Mouse (Mus musculus) MEL (cell line): ENCODE data around the gene Gm26602. TPM values are rescaled to one million over a fixed set of nuclear protein-coding genes. Genes with fewer than 3 reads are reported as not detected.

ENCODE experiments used
- DNase-seq: peaks from one replicate; pipeline ENCODE4 v3.0.0; 2011; ENCODE audit warnings: low read depth, low spot score
- H3K27ac ChIP-seq: 2 replicates; pipeline ENCODE4 v1.5.1; 2012; ENCODE audit warnings: low read depth, mild to moderate bottlenecking, control low read depth, low read length, moderate library complexity; ENCODE audit not compliant: control insufficient read depth
- H3K27me3 ChIP-seq, 2 experiments: fragments of 150-350 bp in 1 of 2; sonication (generic) in 1 of 2; 2 replicates each; pipeline ENCODE4 v1.6.1; 2012; ENCODE audit warnings: low read length in 2 of 2, mild to moderate bottlenecking in 2 of 2, improper control_type of control experiment in 1 of 2, moderate library complexity in 1 of 2; ENCODE audit not compliant: insufficient read depth in 2 of 2, control insufficient read depth in 1 of 2
- H3K36me3 ChIP-seq, 2 experiments: 2 replicates each; pipeline ENCODE4 v1.6.1; 2012 to 2014; ENCODE audit warnings: low read length in 2 of 2, improper control_type of control experiment in 1 of 2, inconsistent platforms in 1 of 2, mild to moderate bottlenecking in 1 of 2; ENCODE audit not compliant: insufficient read depth in 2 of 2, control insufficient read depth in 1 of 2
- H3K4me1 ChIP-seq, 2 experiments: fragments of 150-350 bp in 1 of 2; sonication (generic) in 1 of 2; 2 replicates each; pipeline ENCODE4 v1.6.1; 2012; ENCODE audit warnings: low read length in 2 of 2, improper control_type of control experiment in 1 of 2, mild to moderate bottlenecking in 1 of 2; ENCODE audit not compliant: insufficient read depth in 2 of 2, control insufficient read depth in 1 of 2
- H3K4me3 ChIP-seq, 2 experiments: fragments of 150-350 bp in 1 of 2; sonication (generic) in 1 of 2; 2 replicates each; pipeline ENCODE4 v1.5.1; 2012; ENCODE audit warnings: low read depth in 2 of 2, low read length in 2 of 2, mild to moderate bottlenecking in 2 of 2, moderate library complexity in 2 of 2, control low read depth in 1 of 2, improper control_type of control experiment in 1 of 2; ENCODE audit not compliant: control insufficient read depth in 1 of 2, insufficient read depth in 1 of 2
- H3K79me2 ChIP-seq: 2 replicates; pipeline ENCODE4 v1.6.1; 2012; ENCODE audit warnings: mild to moderate bottlenecking, low read length, moderate library complexity; ENCODE audit not compliant: control insufficient read depth, poor library complexity, insufficient read depth
- H3K9ac ChIP-seq: 2 replicates; pipeline ENCODE4 v1.6.1; 2012; ENCODE audit warnings: low read depth, mild to moderate bottlenecking, control low read depth, low read length, moderate library complexity; ENCODE audit not compliant: control insufficient read depth, poor library complexity, severe bottlenecking
- H3K9me3 ChIP-seq: fragments of 150-350 bp; sonication (generic); replicated peaks from 2 replicates; pipeline ENCODE4 v1.6.1; 2012; ENCODE audit warnings: mild to moderate bottlenecking, low read length, improper control_type of control experiment, moderate library complexity; ENCODE audit not compliant: insufficient read depth
- BHLHE40 ChIP-seq: IDR thresholded peaks from 2 replicates; pipeline ENCODE4 v1.6.1; 2012; ENCODE audit warnings: low read depth, mild to moderate bottlenecking, inconsistent platforms, low read length, improper control_type of control experiment, borderline replicate concordance
- CHD1 ChIP-seq: IDR thresholded peaks from 2 replicates; pipeline ENCODE4 v1.6.1; 2012; ENCODE audit warnings: low read depth, mild to moderate bottlenecking, inconsistent platforms, low read length, improper control_type of control experiment
- CHD2 ChIP-seq: IDR thresholded peaks from 2 replicates; pipeline ENCODE4 v1.6.1; 2011; ENCODE audit warnings: low read length, improper control_type of control experiment
- CTCF ChIP-seq, 3 experiments: IDR thresholded peaks in 2 of 3; conservative IDR thresholded peaks in 1 of 3; 2 replicates each; pipeline ENCODE4 v1.5.1; 2011 to 2012; ENCODE audit warnings: low read length in 3 of 3, low read depth in 2 of 3, mild to moderate bottlenecking in 2 of 3, improper control_type of control experiment in 1 of 3, inconsistent platforms in 1 of 3, mixed read lengths in 1 of 3, moderate library complexity in 1 of 3; ENCODE audit not compliant: control insufficient read depth in 1 of 3, insufficient read depth in 1 of 3, poor library complexity in 1 of 3, severe bottlenecking in 1 of 3
- E2F4 ChIP-seq: IDR thresholded peaks from 2 replicates; pipeline ENCODE4 v1.6.1; 2011; ENCODE audit warnings: low read depth, low read length, improper control_type of control experiment, borderline replicate concordance
- ELF1 ChIP-seq: IDR thresholded peaks from 2 replicates; pipeline ENCODE4 v1.6.1; 2014; ENCODE audit warnings: low read depth, mild to moderate bottlenecking, inconsistent platforms, low read length, improper control_type of control experiment, moderate library complexity
- EP300 ChIP-seq, 2 experiments: IDR thresholded peaks; 2 replicates each; pipeline ENCODE4 v1.6.1; 2011; ENCODE audit warnings: improper control_type of control experiment in 2 of 2, low read length in 2 of 2, low read depth in 1 of 2, mild to moderate bottlenecking in 1 of 2
- ETS1 ChIP-seq: IDR thresholded peaks from 2 replicates; pipeline ENCODE4 v1.6.1; 2012; ENCODE audit warnings: low read depth, mild to moderate bottlenecking, inconsistent platforms, low read length, improper control_type of control experiment, moderate library complexity
- GABPA ChIP-seq: IDR thresholded peaks from 2 replicates; pipeline ENCODE4 v1.6.1; 2012; ENCODE audit warnings: low read depth, mild to moderate bottlenecking, inconsistent platforms, low read length, improper control_type of control experiment, moderate library complexity
- GATA1 ChIP-seq: IDR thresholded peaks from 2 replicates; pipeline ENCODE4 v1.6.1; 2011; ENCODE audit warnings: low read depth, low read length, improper control_type of control experiment
- HCFC1 ChIP-seq: IDR thresholded peaks from 2 replicates; pipeline ENCODE4 v1.6.1; 2012; ENCODE audit warnings: low read depth, mild to moderate bottlenecking, inconsistent platforms, low read length, improper control_type of control experiment, moderate library complexity
- KAT2A ChIP-seq: conservative IDR thresholded peaks from 2 replicates; pipeline ENCODE4 v1.6.1; 2012; ENCODE audit warnings: low read depth, low read length, improper control_type of control experiment, inconsistent platforms
- MAFK ChIP-seq: IDR thresholded peaks from 2 replicates; pipeline ENCODE4 v1.6.1; 2011; ENCODE audit warnings: low read depth, mild to moderate bottlenecking, low read length, improper control_type of control experiment, borderline replicate concordance
- MAX ChIP-seq: IDR thresholded peaks from 2 replicates; pipeline ENCODE4 v1.6.1; 2011; ENCODE audit warnings: low read length, improper control_type of control experiment
- MAZ ChIP-seq: IDR thresholded peaks from 2 replicates; pipeline ENCODE4 v1.6.1; 2012; ENCODE audit warnings: low read depth, mild to moderate bottlenecking, inconsistent platforms, low read length, improper control_type of control experiment
- MEF2A ChIP-seq: IDR thresholded peaks from 2 replicates; pipeline ENCODE4 v1.6.1; 2014; ENCODE audit warnings: low read depth, mild to moderate bottlenecking, inconsistent platforms, low read length, improper control_type of control experiment; ENCODE audit not compliant: poor library complexity, insufficient replicate concordance, severe bottlenecking; ENCODE audit errors: extremely low read depth
- MXI1 ChIP-seq: IDR thresholded peaks from 2 replicates; pipeline ENCODE4 v1.6.1; 2011; ENCODE audit warnings: mild to moderate bottlenecking, low read depth, low read length, improper control_type of control experiment
- MYB ChIP-seq: IDR thresholded peaks from 2 replicates; pipeline ENCODE4 v1.6.1; 2011; ENCODE audit warnings: mild to moderate bottlenecking, low read depth, low read length, improper control_type of control experiment
- MYC ChIP-seq: IDR thresholded peaks from 2 replicates; pipeline ENCODE4 v1.6.1; 2011; ENCODE audit warnings: low read depth, mild to moderate bottlenecking, low read length, improper control_type of control experiment, moderate library complexity
- NELFE ChIP-seq: IDR thresholded peaks from 2 replicates; pipeline ENCODE4 v1.6.1; 2011; ENCODE audit warnings: low read depth, low read length, improper control_type of control experiment
- NRF1 ChIP-seq: IDR thresholded peaks from 2 replicates; pipeline ENCODE4 v1.6.1; 2014; ENCODE audit warnings: low read depth, mild to moderate bottlenecking, inconsistent platforms, low read length, improper control_type of control experiment, moderate library complexity; ENCODE audit not compliant: poor library complexity, insufficient read depth, severe bottlenecking
- POLR2A ChIP-seq, 2 experiments: IDR thresholded peaks; 2 replicates each; pipeline ENCODE4 v1.6.1; 2011 to 2012; ENCODE audit warnings: low read length in 2 of 2, mild to moderate bottlenecking in 2 of 2, control low read depth in 1 of 2, improper control_type of control experiment in 1 of 2, low read depth in 1 of 2, moderate library complexity in 1 of 2; ENCODE audit not compliant: control insufficient read depth in 1 of 2, insufficient read depth in 1 of 2, poor library complexity in 1 of 2
- POLR2AphosphoS2 ChIP-seq: IDR thresholded peaks from 2 replicates; pipeline ENCODE4 v1.6.1; 2011; ENCODE audit warnings: low read length, improper control_type of control experiment
- RAD21 ChIP-seq: IDR thresholded peaks from 2 replicates; pipeline ENCODE4 v1.6.1; 2011; ENCODE audit warnings: mild to moderate bottlenecking, low read depth, low read length, improper control_type of control experiment
- RCOR1 ChIP-seq: IDR thresholded peaks from 2 replicates; pipeline ENCODE4 v1.6.1; 2012; ENCODE audit warnings: low read depth, mild to moderate bottlenecking, inconsistent platforms, low read length, improper control_type of control experiment
- SIN3A ChIP-seq: IDR thresholded peaks from 2 replicates; pipeline ENCODE4 v1.6.1; 2012; ENCODE audit warnings: low read length, improper control_type of control experiment, inconsistent platforms
- SMC3 ChIP-seq: IDR thresholded peaks from 2 replicates; pipeline ENCODE4 v1.6.1; 2011; ENCODE audit warnings: low read depth, low read length, improper control_type of control experiment
- TAL1 ChIP-seq: IDR thresholded peaks from 2 replicates; pipeline ENCODE4 v1.6.1; 2012; ENCODE audit warnings: mild to moderate bottlenecking, inconsistent platforms, low read length, moderate library complexity, mixed read lengths
- TBP ChIP-seq: IDR thresholded peaks from 2 replicates; pipeline ENCODE4 v1.8.0; 2011; ENCODE audit warnings: low read depth, low read length, improper control_type of control experiment
- TCF12 ChIP-seq: IDR thresholded peaks from 2 replicates; pipeline ENCODE4 v1.6.1; 2014; ENCODE audit warnings: low read depth, mild to moderate bottlenecking, inconsistent platforms, low read length, improper control_type of control experiment, moderate library complexity
- USF1 ChIP-seq: IDR thresholded peaks from 2 replicates; pipeline ENCODE4 v1.6.1; 2014; ENCODE audit warnings: low read depth, mild to moderate bottlenecking, inconsistent platforms, low read length, improper control_type of control experiment, moderate library complexity
- USF2 ChIP-seq, 2 experiments: IDR thresholded peaks; 2 replicates each; pipeline ENCODE4 v1.6.1; 2011 to 2012; ENCODE audit warnings: improper control_type of control experiment in 2 of 2, low read length in 2 of 2, borderline replicate concordance in 1 of 2, inconsistent platforms in 1 of 2, low read depth in 1 of 2, mild to moderate bottlenecking in 1 of 2; ENCODE audit not compliant: insufficient read depth in 1 of 2
- ZC3H11A ChIP-seq: IDR thresholded peaks from 2 replicates; pipeline ENCODE4 v1.6.1; 2012; ENCODE audit warnings: low read depth, mild to moderate bottlenecking, inconsistent platforms, low read length, improper control_type of control experiment
- ZKSCAN1 ChIP-seq: IDR thresholded peaks from 2 replicates; pipeline ENCODE4 v1.6.1; 2012; ENCODE audit warnings: low read depth, mild to moderate bottlenecking, inconsistent platforms, low read length, improper control_type of control experiment, moderate library complexity
- ZMIZ1 ChIP-seq: IDR thresholded peaks from 2 replicates; pipeline ENCODE4 v1.6.1; 2012; ENCODE audit warnings: low read depth, mild to moderate bottlenecking, inconsistent platforms, low read length, improper control_type of control experiment, moderate library complexity
- ZNF384 ChIP-seq: IDR thresholded peaks from 2 replicates; pipeline ENCODE4 v1.6.1; 2012; ENCODE audit warnings: low read depth, mild to moderate bottlenecking, inconsistent platforms, low read length, improper control_type of control experiment
- polyA plus RNA-seq, 2 experiments: library from polyadenylated mRNA; stranded (reverse) in 1 of 2; unstranded in 1 of 2; fragments of >175 nt in 1 of 2; fragments of >200 nt in 1 of 2; gene quantifications; 2 replicates each; pipeline versions ENCODE4 v1.2.1 to v1.2.4; 2012; ENCODE audit warnings: low replicate concordance in 2 of 2, low read depth in 1 of 2; ENCODE audit not compliant: insufficient read length in 2 of 2, insufficient read depth in 1 of 2, missing spikeins in 1 of 2
- total RNA-seq: library from RNA; depleted of rRNA; stranded (reverse); fragments of 300-350 nt; gene quantifications from 2 replicates; pipeline ENCODE4 v1.2.3, GENCODE M21; 2012

The Gm26602 gene
- total and polyA plus RNA-seq, 3 experiments: 4.5 to 10.2 TPM; not detected in 1

DNA sequence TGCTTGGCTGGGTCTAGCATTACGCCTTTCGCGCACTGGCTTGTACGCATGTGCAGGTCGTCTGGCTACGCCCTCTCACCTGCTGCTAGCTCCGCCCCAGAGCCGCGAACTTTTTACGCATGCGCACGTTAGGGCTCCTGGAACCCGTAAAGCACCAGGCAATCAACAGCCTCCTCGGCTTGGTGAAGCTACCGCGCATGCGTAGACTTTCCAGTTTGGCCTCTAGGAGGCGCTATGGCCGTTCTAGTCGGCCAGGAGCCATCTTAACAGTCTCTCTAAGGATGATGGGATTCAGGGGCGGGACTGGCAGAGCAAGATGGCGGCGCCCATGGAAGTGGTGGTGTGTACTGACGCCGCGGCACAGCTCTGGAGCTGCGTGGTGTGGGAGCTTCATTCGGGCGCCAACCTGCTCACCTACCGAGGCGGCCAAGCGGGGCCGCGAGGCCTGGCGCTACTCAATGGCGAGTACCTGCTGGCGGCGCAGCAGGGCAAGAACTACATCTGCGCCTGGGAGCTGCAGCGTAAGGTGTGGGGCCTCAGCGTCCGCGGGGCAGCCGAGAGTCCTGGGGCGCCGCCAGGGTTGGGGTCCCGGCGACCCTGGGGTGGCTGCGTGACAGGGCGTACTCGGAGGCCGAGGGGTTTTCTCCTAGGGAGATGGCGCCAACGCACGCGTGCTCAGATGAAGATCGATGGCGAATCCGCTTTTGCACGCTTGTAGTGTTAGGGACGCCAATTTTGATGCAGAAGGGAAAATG lies 49.4 kb downstream of the Gm26602 start, which contains the start of gene Wdr18:
Gene Wdr18, plus strand, starts transcription at position 306 of the 755 bp plus-strand sequence.
- Histone ChIP-seq H3K4me1 (peaks cover 0 to 12% of the 10 kb centered on the region in 2 experiments; a peak in 3 of 4 replicates), H3K27me3 (no peaks in the 10 kb centered on the region), H3K27ac (peak within 1 kb of the TSS; percentile 37), H3K9ac (peak within 1 kb of the TSS; percentile 85), H3K9me3 (no peaks in the 10 kb centered on the region), H3K4me3 (peak within 1 kb of the TSS; percentile 70 to 83), H3K36me3 (peaks cover 2 to 8% of the 10 kb centered on the region in 2 experiments; a peak in 2 of 4 replicates), H3K79me2 (peaks cover 11% of the 10 kb centered on the region)
- peak; percentile 99 for DNase-seq
- TF ChIP-seq ELF1 (peak; percentile 30; the same call in 1 of the 2 replicates), ZNF384 (no peak), CHD1 (no peak), TAL1 (no peak), GATA1 (no peak), ZMIZ1 (0 out of 2 replicates have a peak, but pooled peaks have one; percentile 34), TBP (peak; percentile 88), USF2 (IDR thresholded peaks at IDR 0.05; ENCODE audit: borderline replicate concordance in 1 of 2, insufficient read depth in 1 of 2, low read depth in 1 of 2, low read length in 2 of 2) (no peak), MEF2A (no peak), CHD2 (no peak), MYB (no peak), ZKSCAN1 (no peak), POLR2AphosphoS2 (0 out of 2 replicates have a peak, but pooled peaks have one; percentile 43), MAFK (no peak), CTCF (IDR thresholded peaks at IDR 0.05 in 2 of 3, conservative IDR thresholded peaks at IDR 0.05 in 1 of 3; ENCODE audit: control insufficient read depth in 1 of 3, insufficient read depth in 1 of 3, low read depth in 2 of 3, low read length in 3 of 3, poor library complexity in 1 of 3, severe bottlenecking in 1 of 3) (peak; percentile 85 to 99 (median 94)), RCOR1 (no peak), SIN3A (peak; percentile 99), MAZ (0 out of 2 replicates have a peak, but pooled peaks have one; percentile 51), ETS1 (no peak; the same call in 1 of the 2 replicates), NELFE (peak; percentile 77), NRF1 (peak; percentile 92), E2F4 (no peak), MXI1 (peak; percentile 99), MYC (peak; percentile 73; the same call in 1 of the 2 replicates), MAX (peak; percentile 83), GABPA (no peak), RAD21 (peak; percentile 83), USF1 (0 out of 2 replicates have a peak, but pooled peaks have one; percentile 5), SMC3 (peak; percentile 72), HCFC1 (peak; percentile 95), EP300 (IDR thresholded peaks at IDR 0.05; ENCODE audit: low read depth in 1 of 2, low read length in 2 of 2) (no peak), ZC3H11A (peak; percentile 62), POLR2A (IDR thresholded peaks at IDR 0.05; ENCODE audit: control insufficient read depth in 1 of 2, insufficient read depth in 1 of 2, low read depth in 1 of 2, low read length in 2 of 2, poor library complexity in 1 of 2) (peak; percentile 57 to 87), TCF12 (peak; percentile 64; the same call in 1 of the 2 replicates), BHLHE40 (no peak), KAT2A (peak; percentile 68; the same call in 1 of the 2 replicates)
